Mouse (Mus musculus) kidney, adult 11 months (tissue): Measurements from ENCODE around the gene Ank2.

Experiments
- DNase-seq: peaks from one replicate; pipeline ENCODE4 v3.0.0; 2022

Ank2 gene

DNA sequence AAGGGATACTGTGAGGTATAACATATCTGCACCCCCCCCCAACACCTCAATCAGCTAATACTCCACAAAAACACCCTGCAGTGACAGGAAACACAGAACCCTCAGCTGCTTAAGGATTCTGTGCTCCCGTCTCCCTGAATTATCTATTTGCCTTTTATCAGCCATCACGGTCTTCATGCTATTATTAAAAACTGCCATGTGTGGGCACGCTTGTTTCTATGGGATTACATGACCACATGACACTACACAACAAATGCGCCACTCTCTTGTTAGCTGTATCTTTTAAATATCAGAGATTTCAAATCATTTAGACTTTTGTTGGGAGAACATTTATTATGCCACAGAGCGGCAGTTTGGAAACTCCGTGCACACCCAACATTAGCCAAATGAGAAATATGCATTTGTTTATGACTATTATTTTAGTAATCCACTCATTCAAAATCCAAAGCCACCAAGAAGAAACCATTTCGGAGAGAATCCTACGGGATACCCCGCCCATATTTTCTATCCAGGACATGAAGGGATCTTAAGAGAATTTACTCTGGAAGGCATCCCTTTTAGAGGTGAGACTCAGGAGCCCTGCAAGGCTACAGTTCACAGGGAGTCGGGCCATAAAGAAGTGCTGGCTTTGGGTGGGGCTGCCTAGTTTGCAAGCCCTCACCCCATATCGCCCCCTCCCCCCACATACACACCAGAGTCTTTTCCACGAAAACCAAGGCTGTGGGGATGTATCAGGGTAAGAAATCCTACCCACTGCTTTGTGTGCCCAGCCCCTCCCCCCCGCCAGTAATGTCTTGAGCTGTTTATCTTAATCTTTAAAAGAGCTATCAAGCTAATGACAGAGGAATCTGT is 274.6 kb downstream of the Ank2 start:
- DNase-seq, result no peak

DNA sequence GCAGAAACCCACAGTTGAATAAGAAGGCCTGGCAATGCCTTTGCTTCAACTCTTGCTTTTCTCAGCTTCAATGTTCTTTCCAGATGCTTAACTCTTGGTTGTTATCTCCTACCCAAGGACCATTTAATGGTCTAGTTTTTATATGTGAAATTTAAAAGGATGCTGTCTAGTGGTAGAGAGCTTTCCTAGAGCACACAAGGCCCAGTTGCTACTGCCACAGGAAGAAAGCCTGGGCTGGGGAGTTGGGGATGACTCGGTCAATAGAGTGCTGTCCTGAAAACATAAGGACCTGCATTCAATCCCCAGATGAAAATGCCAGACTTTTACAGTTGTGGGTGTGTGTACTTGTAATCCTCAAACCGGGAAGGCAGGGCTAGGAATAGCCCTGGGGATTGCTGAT is 277.1 kb downstream of the Ank2 start:
- no peak for DNase-seq

DNA sequence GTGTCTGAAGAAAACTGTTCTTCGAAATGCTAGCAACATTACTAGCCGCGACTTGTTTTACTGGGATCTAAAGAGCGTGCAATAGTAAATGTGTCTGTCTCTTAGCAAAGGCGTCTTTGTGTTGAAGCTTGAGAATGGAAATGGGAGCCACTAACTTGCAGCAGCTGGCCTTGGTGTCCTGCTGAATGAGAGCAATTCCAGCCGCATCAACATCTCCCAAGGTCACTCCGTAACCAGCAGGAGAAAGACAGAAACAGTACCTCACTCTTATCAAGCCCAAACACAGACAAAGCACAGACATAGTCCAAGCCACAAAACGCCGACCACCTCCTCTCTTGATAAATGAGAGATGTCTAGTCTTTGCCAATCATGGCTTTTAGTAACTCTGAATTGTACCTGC is 278.3 kb downstream of the Ank2 start:
- DNase-seq, result no peak

DNA sequence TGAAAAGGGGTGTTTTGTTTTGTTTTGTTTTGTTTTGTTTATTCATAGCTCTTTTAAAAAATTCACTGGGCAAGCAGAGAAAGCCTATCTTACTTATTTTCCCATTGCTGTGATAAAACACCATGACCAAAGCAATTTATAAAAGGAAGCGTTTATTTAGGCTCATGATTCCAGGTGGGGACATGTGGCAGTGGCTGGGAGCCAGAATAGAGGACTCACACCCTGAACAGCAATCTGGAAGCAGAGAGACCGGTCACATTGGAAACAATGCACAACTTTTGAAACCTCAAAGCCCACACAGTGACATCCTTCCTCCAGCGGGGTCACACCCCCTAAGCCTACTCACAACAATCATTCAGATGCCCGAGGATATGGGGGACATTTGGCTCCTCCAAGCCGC is 285.6 kb downstream of the Ank2 start:
- DNase-seq, result no peak

DNA sequence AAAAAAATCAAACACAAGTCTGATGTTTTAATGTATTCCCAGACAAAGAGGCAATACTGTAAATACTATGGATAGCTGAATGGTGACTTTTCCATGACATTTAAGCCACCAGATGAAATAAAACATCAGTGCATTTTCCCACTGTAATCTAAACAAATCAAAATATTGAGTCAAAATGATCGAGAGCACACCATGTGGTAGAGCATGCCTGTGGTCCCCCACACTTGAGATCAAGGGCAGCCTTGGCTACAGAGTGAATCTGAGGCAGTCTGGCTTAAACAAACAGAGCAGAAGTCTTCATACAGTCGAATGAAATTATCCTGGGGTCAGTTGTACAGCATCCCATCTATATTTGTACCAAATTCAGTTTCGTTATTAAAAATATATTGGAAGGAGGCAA is 288.0 kb downstream of the Ank2 start:
- DNase-seq, result no peak

DNA sequence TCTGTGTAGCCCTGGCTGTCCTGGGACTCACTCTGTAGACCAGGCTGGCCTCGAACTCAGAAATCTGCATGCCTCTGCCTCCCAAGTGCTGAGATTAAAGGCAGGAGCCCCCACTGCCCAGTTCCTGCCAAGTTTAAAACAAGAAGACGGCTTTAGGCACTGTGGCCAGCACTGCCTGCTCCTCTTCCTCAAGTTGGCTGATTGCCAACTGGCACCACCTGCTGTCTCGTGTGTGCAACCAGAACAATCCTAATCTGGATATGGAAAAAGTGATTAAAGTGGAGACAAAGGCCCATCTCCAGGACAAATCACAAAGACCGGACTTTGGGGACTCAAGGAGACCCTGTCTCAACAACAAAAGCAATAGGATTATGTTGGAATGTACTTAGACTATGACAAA is 288.6 kb downstream of the Ank2 start:
- no peak for DNase-seq

DNA sequence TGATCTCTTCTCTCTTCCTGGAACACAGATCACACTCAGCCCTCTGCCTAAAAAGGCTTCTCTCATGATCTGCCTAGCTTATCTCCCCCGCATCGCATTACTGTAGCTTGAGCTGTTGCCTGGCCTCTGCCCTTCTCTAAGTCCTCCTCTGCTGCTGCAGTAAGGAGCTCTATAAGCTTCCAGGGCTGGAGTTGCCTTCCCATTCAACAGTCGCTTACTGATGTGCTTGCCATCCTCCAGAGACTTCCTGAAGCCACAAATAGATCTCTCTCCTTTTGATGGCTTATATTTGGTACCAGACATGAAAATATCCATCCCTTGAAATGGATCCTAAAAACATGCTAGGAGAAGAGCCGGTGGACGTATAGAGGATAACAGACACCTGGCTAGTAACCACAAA is 290.3 kb downstream of the Ank2 start:
- no peak for DNase-seq

DNA sequence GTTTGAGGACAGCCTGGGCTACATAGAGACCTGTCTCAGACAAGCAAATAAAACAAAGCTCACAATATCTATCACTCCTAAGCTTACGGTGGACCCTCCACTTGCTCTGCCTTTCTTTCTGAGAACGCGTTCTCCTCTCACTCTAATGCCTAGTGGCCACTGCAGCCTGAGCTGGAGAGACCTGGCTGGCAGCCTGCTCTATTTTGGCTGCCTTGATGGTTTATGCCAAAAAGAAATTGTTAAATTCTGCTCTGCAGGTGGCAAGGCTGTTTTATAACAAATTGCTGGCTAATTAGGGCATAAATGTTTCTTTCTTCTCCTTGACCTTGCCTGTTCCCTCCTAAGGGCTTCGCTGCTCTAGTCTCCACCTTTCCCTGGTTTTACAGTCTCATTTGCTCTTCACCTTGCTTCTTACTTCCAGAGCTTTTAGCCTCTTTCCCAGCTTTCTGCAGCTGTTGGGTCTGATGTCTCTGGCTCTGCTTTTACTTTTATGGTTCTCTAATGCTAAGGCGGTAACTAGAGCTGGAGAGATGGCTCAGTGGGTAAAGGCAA is 293.2 kb downstream of the Ank2 start:
- no peak for DNase-seq

DNA sequence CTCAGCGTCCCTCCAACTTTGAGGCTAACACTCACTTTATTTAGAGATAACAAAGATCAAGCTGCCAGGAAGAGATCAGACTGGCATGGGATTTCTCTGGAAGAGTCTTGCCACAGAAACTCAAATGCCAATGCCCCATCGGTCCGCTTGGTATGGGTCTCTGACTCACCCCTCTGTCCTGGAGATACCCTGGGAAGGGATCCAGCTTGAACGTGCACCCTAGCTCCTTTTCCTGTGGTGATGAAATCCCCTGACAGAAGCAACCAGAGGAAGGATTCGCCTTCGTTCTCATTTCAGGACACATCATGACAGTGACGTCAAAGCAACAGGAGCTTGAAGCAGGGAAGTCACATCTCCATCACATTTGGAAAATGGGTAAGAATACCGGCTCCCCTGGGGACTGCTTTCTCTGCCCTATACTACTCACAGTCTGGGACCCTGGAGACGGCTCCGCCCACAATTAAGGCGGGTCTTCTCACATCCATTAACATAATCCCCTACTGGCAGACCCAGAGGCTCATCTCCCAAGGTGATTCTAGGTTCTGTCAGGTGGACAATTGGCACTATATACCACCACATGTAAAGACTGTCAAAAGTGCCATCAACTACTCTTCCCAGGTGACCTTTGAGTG is 296.6 kb downstream of the Ank2 start:
- DNase-seq, result no peak

DNA sequence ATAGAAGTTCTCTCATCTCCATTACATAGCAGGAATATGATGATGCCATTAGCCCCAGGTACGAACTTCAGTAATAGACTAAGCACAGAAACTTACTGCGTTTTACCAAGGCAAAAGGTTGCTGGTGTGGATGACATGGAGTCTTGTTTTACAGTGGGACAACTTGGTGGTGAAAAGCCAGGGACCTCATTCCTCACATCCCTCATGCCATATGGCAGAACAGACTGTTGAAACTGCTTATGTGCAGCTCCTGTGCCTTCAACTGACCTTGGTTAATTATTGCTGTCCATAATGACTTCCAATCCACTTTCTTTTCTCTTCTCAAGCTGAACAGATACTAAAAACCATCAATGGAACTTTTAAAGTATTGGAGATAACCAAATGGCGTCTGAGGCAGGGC is 298.4 kb downstream of the Ank2 start:
- no peak for DNase-seq

DNA sequence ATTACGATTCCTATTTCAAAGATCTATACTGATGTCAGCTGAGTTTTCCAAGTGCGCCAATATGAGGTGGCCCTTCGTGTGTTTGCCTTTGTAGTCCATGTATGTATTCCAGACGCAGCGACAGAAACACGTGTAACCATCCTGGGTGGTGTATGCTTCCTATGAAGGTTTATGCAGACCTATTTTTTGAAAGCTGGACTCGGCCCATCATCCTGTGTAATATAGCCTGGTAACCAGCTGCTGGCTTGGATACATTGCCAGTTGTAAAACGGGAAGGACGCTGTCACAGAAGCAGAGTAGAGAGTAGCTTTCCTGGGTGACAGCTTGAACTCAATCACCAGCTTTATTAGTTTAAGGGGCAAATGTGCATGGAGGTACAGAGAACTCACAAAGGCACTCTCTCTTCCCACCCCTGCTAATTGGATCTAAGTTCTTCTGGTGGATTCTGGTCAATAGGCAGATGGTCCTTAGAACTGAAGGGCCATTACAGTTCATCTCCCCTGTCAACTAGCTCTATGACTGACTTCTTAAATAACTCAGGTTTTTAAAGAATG is 300.0 kb downstream of the Ank2 start:
- no peak for DNase-seq

DNA sequence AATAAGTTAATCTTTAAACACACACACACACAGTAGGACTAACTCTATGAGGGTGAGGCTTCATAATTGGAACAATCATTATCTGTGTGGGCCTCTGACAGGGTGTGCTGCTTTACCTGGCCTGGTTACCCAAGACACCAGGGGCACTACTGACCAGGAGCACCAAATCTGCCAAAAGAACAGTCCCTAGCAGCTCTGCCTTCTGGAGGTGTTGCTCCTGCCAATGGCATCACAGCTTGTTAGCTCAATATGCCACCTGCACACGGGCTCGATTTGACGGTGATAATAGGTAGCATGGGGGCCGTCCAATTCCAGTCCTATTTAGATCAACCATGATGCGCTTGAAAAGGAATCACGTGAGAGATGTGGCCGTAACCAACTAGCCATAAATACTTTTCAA is 300.5 kb downstream of the Ank2 start:
- DNase-seq, result no peak

DNA sequence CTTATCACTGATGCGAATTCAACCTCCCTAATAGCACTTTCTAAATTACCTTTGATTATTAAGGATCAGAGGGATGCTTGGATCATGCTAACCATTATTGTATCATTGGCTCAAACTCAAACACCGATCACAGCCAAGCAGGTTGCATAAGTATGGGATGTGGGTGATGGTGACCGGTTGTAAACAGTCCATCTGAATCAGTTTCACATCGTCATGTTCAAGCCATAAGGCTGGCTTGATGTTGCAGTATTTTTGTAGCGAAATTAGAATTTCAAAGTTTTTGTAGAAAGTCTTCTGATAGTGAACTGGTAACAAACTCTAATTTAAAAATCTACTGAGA is 310.4 kb downstream of the Ank2 start:
- no peak for DNase-seq

DNA sequence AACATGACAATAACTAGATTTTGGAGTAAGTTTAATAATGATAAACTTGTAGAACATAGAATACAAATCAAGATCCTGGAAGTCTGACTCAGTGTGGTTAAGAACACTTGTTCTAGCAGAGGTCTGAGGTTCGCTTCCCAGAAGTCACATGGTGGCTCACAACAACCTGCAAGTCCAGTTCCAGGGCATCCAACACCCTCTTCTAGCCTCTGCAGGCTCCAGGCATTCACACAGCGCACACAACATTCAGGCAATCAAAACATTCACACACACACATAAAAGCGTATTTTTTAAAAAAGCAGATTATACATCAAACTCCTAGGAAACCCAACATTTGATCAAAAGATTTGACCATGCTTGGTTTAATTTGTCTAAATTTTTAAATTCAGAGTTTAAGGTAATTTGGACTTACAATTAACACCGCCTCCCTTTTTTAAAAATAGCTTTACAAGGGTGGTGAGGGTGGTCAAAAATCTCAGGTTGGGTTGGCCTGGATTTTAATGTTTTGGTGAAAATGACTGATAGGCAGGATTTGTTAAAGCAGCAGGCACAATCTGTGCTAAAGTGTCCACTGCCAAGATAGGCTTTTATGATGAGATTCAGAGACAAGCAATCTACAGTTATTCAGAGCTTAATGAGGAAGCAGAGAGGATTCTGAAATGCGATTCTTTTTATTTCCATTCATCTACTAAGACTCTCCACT is 310.9 kb downstream of the Ank2 start:
- DNase-seq, result no peak

DNA sequence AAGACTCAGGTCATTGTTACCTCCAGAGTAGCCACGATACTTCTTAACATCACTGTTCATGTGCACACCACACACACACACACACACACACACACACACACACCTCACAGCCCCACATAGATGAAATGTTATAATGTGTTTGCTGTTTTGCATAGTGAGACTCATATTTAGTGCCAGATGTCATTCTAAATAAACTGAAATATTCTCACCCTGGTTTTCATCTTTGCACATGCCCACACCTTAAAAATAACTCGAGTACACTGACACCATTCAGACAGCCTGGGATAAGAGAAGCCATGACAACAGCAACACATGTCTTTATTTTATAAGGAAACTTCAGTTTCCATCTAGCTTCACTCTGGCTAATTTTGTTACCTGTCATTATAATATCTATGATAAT is 312.1 kb downstream of the Ank2 start:
- DNase-seq, result no peak

DNA sequence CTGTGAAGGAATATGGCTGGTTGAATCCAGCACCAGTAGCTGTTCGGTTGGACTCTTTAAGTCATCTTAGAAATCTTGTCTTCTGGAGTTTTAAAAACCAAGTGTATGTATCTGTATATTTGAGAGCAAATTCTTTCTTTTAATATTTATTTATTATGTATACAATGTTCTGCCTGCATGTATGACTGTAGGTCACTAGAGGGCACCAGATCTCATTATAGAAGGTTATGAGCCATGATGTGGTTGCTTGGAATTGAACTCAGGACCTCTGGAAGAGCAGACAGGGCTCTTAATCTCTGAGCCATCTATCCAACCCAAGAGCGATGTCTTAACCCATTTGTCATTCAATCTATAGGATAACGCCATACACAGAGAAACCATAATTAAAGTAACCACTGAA is 312.9 kb downstream of the Ank2 start:
- no peak for DNase-seq

DNA sequence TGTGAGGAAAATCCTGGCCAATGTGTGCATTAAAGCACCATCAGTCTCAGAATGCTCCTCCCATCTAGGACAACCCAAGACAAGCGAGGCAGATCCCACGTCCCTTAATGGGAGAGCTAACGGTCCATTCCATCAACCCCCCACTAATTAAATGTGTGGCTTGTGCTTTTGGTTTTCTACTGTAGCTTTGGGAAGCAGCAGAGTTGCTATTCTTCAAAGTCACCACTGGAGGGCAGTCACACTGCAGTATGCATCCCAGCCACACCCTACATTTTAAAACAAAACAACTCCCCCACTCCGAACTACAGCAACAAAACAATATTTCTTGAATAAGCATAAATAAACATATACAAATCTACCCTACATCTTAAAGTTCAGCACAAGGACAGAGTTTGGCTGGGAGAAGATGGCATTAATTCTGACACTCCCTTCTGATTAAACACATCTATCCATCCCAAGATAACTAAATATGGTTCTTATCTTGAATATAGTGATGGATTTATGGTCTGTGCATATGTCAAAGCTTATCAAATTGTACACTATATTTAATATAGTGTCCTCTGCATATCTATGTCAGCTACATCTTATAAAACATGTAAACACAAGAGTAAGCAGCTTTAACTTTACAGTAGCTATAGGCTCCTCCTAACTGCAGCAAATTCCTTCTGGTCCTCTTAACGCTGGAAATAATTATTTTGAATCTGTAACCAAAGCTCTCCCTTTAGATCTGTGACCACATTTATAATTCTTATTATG is 315.0 kb downstream of the Ank2 start:
- DNase-seq, result no peak

DNA sequence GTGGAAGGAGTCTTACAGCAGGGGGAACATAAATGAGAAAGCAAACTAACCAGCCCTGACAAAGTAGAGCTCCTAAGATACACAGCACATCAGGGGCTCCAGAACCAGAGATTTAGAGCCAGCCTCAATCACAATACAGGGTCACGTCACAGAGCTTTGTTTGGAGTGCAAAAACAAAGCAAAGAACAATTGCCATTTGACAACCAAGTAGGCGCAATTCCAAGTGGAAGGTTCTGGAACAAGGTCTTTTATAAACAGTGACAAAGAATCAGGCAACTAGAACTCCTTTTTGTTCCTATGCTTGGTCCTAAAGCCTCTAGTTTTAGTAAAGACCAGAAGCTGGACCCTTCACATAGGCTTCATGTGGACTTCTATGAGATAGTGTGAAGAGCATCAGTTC is 326.5 kb downstream of the Ank2 start:
- DNase-seq, result no peak

DNA sequence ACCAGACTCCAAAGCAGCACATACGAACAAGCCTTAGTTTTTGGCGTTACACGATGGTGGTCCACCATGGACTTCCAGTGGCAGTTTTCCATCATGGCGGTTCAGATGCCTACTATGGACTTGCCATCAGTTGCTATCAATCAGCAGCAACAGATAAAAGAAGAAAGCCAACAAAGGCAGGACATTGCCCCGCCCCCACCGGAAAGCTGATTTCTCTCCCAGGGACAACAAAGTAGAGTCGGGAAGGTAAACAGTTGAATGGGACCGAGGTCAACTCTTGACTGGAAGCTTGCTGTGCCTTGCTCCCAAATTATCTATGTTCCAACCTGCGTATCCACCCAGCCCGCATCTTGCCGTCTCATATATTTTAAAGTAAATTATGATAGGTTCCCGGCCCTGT is 328.9 kb downstream of the Ank2 start:
- no peak for DNase-seq

DNA sequence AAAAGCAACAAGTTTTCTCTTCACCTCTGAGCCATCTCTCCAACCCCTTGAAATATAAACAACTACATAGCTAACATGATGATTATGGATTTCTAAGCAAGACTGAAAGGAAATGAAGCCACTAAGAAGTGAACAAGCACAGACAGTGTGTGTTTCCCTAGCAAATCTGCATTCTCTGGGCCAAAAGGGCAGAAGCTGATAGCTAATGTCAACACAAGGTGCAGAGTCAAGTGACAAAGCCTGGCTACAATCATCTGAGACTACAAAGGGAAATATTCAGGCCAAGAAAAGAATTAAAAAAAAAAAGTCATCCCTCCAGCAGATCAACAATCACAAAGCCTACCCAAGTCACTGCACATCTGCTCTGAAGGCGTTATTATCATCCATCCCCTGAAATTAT is 330.0 kb downstream of the Ank2 start:
- no peak for DNase-seq

DNA sequence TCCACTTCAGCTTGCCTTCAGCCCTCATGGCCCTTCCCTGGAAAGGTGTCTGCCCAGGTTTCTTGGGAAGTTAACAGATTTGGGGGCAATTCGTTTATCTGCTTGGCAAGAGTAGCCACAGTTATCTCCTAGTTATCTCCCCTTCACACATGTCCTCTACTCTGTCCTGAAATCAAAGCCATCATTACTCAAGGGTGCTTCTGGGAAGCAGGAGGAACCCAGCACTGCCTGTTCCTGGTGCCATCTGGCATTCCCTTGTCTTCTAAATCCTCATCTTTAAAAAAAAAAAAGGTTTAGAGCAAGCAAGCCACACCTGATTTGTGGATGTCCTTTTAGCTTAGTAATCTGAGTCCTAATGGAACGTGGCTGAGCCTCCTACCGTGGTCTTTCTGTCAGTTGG is 335.4 kb downstream of the Ank2 start:
- no peak for DNase-seq

DNA sequence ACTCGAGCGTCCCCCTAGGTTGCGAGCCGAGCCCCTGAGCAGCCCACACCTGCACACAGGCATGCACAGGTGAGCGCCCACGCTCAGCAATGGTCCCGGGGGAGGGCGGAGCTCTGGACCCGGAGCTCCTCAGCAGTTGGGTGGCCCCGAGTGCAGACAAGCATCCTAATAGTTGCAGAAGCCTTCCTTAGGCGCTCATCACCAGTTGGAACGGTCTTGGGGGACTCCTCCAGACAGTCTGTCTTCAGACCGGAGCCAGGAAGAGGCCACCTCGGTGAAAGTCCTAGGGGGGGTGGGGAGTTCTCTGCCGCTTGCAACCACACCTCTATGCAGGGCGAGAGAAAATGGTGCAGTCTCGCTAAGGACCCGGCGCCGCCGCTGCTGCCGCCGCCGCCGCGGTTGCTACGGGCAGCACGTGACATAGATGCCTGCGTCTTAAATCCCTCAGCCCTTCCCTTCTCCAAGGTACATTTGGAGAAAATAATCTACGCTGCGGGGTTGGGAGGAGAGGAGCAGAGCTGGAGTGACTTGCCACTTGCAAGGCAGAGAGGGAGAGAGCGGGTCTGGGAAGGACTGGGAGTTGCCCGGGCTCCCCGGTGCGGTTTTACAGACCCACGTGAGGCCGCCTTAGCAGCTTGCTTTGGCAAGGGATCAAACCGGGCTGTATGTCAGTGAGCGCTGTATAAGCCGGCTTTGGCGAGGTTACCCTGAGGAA is 337.0 kb downstream of the Ank2 start:
- DNase-seq, result peak; percentile 35
